Mouse (Mus musculus): Measurements from ENCODE around the gene Vamp1. TPM values are rescaled to one million over a fixed set of nuclear protein-coding genes. Genes with fewer than 3 reads are reported as not detected.

The Vamp1 gene
- total and polyA plus RNA-seq, 3 experiments = 1.5 to 5.5 TPM; not detected in 1

DNA sequence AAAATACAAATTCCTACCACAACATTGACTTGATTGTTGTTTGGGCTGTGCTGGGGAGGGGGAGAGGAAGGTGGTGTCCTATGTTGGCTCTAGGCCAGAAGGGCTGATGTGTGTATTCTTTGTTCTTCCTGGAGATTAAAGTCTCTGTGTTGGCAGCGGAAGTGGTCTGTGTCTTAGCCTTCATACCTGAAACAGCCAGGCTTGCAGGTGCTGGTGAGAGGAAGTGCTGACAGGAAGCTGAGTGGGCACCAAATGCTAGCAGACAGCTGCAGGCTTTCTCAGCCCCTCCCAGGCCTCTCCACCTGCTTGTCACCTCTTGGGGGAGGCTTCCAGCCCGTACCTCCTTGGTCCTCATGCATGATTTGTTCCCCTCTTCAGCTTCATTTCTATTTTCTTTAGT is 6.8 kb downstream of the Vamp1 start:
- no peak for DNase-seq (ENCODE audit: low read depth, low spot score)
- H3K27me3 ChIP-seq (ENCODE audit: control insufficient read depth in 1 of 2, insufficient read depth in 2 of 2, low read length in 2 of 2) = no peaks in the 10 kb centered on the region
- H3K36me3 ChIP-seq (ENCODE audit: control insufficient read depth in 1 of 2, insufficient read depth in 2 of 2, low read length in 2 of 2) = peaks cover 0 to 8% of the 10 kb centered on the region in 2 experiments; a peak in 2 of 4 replicates
- no peaks in the 10 kb centered on the region for H3K9me3 ChIP-seq (replicated peaks; ENCODE audit: insufficient read depth, low read length)
- no peak overlapping the region for H3K4me3 ChIP-seq (ENCODE audit: control insufficient read depth in 1 of 2, insufficient read depth in 1 of 2, low read depth in 2 of 2, low read length in 2 of 2)
- H3K27ac ChIP-seq (ENCODE audit: control insufficient read depth, low read depth, low read length) = no peak overlapping the region
- no peak overlapping the region for H3K9ac ChIP-seq (ENCODE audit: control insufficient read depth, low read depth, low read length, poor library complexity, severe bottlenecking)
- no peak for TF ChIP-seq ZC3H11A (IDR thresholded peaks at IDR 0.05; ENCODE audit: low read depth, low read length)
- TF ChIP-seq RAD21 (IDR thresholded peaks at IDR 0.05; ENCODE audit: low read depth, low read length) = no peak
- TF ChIP-seq MEF2A (IDR thresholded peaks at IDR 0.05; ENCODE audit: extremely low read depth, insufficient replicate concordance, low read depth, low read length, poor library complexity, severe bottlenecking) = no peak
- no peak for TF ChIP-seq SMC3 (IDR thresholded peaks at IDR 0.05; ENCODE audit: low read depth, low read length)
- no peak for TF ChIP-seq ZNF384 (IDR thresholded peaks at IDR 0.05; ENCODE audit: low read depth, low read length)
- TF ChIP-seq GATA1 (IDR thresholded peaks at IDR 0.05; ENCODE audit: low read depth, low read length) = no peak
- no peak for TF ChIP-seq MYC (IDR thresholded peaks at IDR 0.05; ENCODE audit: low read depth, low read length)
- no peaks in the 10 kb centered on the region for H3K79me2 ChIP-seq (ENCODE audit: control insufficient read depth, insufficient read depth, low read length, poor library complexity)
- H3K4me1 ChIP-seq (ENCODE audit: control insufficient read depth in 1 of 2, insufficient read depth in 2 of 2, low read length in 2 of 2) = peaks cover 2 to 8% of the 10 kb centered on the region in 2 experiments; a peak in 2 of 4 replicates

DNA sequence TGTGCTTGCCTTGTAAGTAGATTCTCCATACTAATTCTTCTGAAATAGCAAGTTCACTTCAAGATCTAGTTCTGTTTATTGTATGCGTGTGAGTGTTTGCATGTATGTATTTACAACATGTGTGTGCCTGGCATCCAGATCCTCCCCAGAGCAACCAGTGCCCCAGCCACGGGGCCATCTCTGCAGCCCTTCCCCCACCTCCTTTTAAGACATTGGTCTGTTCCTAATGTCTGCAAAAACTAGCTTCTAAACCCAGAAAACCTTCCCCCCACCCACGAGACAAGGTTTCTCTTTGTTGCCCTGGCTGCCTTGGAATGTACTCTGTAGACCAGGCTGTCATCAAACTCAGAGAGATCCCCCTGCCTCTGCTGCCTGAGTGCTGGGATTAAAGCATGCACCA is 7.2 kb downstream of the Vamp1 start:
- DNase-seq (ENCODE audit: low read depth, low spot score) = no peak
- TF ChIP-seq ZC3H11A (IDR thresholded peaks at IDR 0.05; ENCODE audit: low read depth, low read length) (no peak), ZKSCAN1 (IDR thresholded peaks at IDR 0.05; ENCODE audit: low read depth, low read length) (no peak)
- no peak overlapping the region for H3K4me3 ChIP-seq (ENCODE audit: control insufficient read depth in 1 of 2, insufficient read depth in 1 of 2, low read depth in 2 of 2, low read length in 2 of 2)
- H3K9me3 ChIP-seq (replicated peaks; ENCODE audit: insufficient read depth, low read length) = no peaks in the 10 kb centered on the region
- no peak overlapping the region for H3K9ac ChIP-seq (ENCODE audit: control insufficient read depth, low read depth, low read length, poor library complexity, severe bottlenecking)
- peaks cover 0 to 8% of the 10 kb centered on the region in 2 experiments; a peak in 2 of 4 replicates for H3K36me3 ChIP-seq (ENCODE audit: control insufficient read depth in 1 of 2, insufficient read depth in 2 of 2, low read length in 2 of 2)
- no peak overlapping the region for H3K27ac ChIP-seq (ENCODE audit: control insufficient read depth, low read depth, low read length)
- H3K4me1 ChIP-seq (ENCODE audit: control insufficient read depth in 1 of 2, insufficient read depth in 2 of 2, low read length in 2 of 2) = peaks cover 2 to 8% of the 10 kb centered on the region in 2 experiments; a peak in 2 of 4 replicates
- no peaks in the 10 kb centered on the region for H3K27me3 ChIP-seq (ENCODE audit: control insufficient read depth in 1 of 2, insufficient read depth in 2 of 2, low read length in 2 of 2)
- no peaks in the 10 kb centered on the region for H3K79me2 ChIP-seq (ENCODE audit: control insufficient read depth, insufficient read depth, low read length, poor library complexity)

DNA sequence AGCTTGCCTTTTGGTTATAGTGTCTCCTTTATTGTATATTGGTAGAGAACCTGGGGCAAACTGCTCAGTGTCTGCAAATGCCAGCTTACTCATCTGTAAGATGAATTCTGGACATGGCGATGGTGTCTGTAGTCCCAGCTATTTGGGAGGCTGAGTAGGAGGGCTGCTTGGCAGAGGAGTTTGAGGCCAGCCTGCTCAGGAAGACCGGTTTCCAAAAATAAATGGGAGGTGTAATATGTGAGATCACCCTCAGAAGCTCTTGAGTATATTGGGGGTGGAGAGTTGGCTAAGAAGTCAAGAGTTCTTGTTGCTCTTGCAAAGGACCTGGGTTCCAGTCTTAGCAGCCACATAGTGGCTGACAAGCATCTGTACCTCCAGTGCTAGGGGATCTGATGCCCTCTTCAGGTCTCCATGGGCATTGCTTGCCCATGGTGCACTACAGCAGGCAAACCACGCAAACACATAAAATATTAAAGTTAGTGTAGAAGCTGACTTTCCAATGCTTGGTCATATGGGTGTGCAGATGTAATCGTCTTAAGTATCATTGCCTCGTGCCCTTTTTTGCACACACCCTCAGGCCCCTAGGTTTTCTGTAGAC is 10.3 kb downstream of the Vamp1 start:
- no peaks in the 10 kb centered on the region for H3K36me3 ChIP-seq (ENCODE audit: control insufficient read depth in 1 of 2, insufficient read depth in 2 of 2, low read length in 2 of 2)
- DNase-seq (ENCODE audit: low read depth, low spot score) = peak; percentile 62

More for the DNA sequence above, 10.3 kb downstream of the Vamp1 start:
- Histone ChIP-seq H3K79me2 (ENCODE audit: control insufficient read depth, insufficient read depth, low read length, poor library complexity) (no peaks in the 10 kb centered on the region), H3K27ac (ENCODE audit: control insufficient read depth, low read depth, low read length) (no peak overlapping the region), H3K4me3 (ENCODE audit: control insufficient read depth in 1 of 2, insufficient read depth in 1 of 2, low read depth in 2 of 2, low read length in 2 of 2) (no peak overlapping the region), H3K9ac (ENCODE audit: control insufficient read depth, low read depth, low read length, poor library complexity, severe bottlenecking) (no peak overlapping the region), H3K4me1 (ENCODE audit: control insufficient read depth in 1 of 2, insufficient read depth in 2 of 2, low read length in 2 of 2) (peaks cover 0 to 4% of the 10 kb centered on the region in 2 experiments; a peak in 1 of 4 replicates), H3K27me3 (ENCODE audit: control insufficient read depth in 1 of 2, insufficient read depth in 2 of 2, low read length in 2 of 2) (no peaks in the 10 kb centered on the region), H3K9me3 (replicated peaks; ENCODE audit: insufficient read depth, low read length) (no peaks in the 10 kb centered on the region)
- TF ChIP-seq MYB (IDR thresholded peaks at IDR 0.05; ENCODE audit: low read depth, low read length) = no peak
- no peak for TF ChIP-seq ZC3H11A (IDR thresholded peaks at IDR 0.05; ENCODE audit: low read depth, low read length)
- TF ChIP-seq SMC3 (IDR thresholded peaks at IDR 0.05; ENCODE audit: low read depth, low read length) = peak; percentile 43
- TF ChIP-seq CTCF (IDR thresholded peaks at IDR 0.05 in 2 of 3, conservative IDR thresholded peaks at IDR 0.05 in 1 of 3; ENCODE audit: control insufficient read depth in 1 of 3, insufficient read depth in 1 of 3, low read depth in 2 of 3, low read length in 3 of 3, poor library complexity in 1 of 3, severe bottlenecking in 1 of 3) = peak; percentile 56 to 77 (median 65)
- TF ChIP-seq MYC (IDR thresholded peaks at IDR 0.05; ENCODE audit: low read depth, low read length) = no peak
- peak; percentile 53 for TF ChIP-seq RAD21 (IDR thresholded peaks at IDR 0.05; ENCODE audit: low read depth, low read length)
- TF ChIP-seq GATA1 (IDR thresholded peaks at IDR 0.05; ENCODE audit: low read depth, low read length) = no peak
